8 mouse cellular contexts compared by ENCODE assay signal in genomic region chr11:72961072-72961980, GRCm38 (mm10). TPM values are rescaled to one million over a fixed set of nuclear protein-coding genes. Genes with fewer than 3 reads are reported as not detected.
A peak's percentile ranks its signal among the peaks of the same experiment; 100 is the strongest.
DNase-seq lines count a peak whose midpoint lies in the region; ATAC-seq and TF ChIP-seq lines count a peak whose summit lies in the region.

Gene Atp2a3 (plus strand): TSS chr11:72961169.

- no peak within 1 kb of the TSS for H3K27ac ChIP-seq in heart, embryonic 13.5 days (replicated peaks)
- H3K27ac ChIP-seq in midbrain, embryonic 10.5 days (replicated peaks), result no peak within 1 kb of the TSS
- peak within 1 kb of the TSS; percentile 51 for H3K27ac ChIP-seq in stomach, embryonic 15.5 days

- 4% methylated on average over 70 of the region's 70 CpGs for WGBS in heart, embryonic 13.5 days
- 2% methylated on average over 70 of the region's 70 CpGs for WGBS in large intestine, adult 2 months
- 4% methylated on average over 70 of the region's 70 CpGs for WGBS in midbrain, embryonic 10.5 days
- WGBS in stomach, embryonic 15.5 days, result 6% methylated on average over 66 of the region's 70 CpGs

- H3K4me1 ChIP-seq in G1E (ENCODE audit: insufficient read depth, low read depth, low read length), result peaks cover 63% of the 10 kb centered on the region
- peaks cover 49% of the 10 kb centered on the region for H3K4me1 ChIP-seq in heart, embryonic 13.5 days
- peaks cover 12% of the 10 kb centered on the region for H3K4me1 ChIP-seq in midbrain, embryonic 10.5 days
- peaks cover 46% of the 10 kb centered on the region for H3K4me1 ChIP-seq in stomach, embryonic 15.5 days

- peaks cover 17% of the 10 kb centered on the region for H3K36me3 ChIP-seq in G1E (replicated peaks)
- no peaks in the 10 kb centered on the region for H3K36me3 ChIP-seq in heart, embryonic 13.5 days
- no peaks in the 10 kb centered on the region for H3K36me3 ChIP-seq in midbrain, embryonic 10.5 days
- H3K36me3 ChIP-seq in stomach, embryonic 15.5 days, result no peaks in the 10 kb centered on the region

- TF ChIP-seq CTCF in G1E (IDR thresholded peaks at IDR 0.05; ENCODE audit: low read depth, low read length), result no peak

- no peaks in the 10 kb centered on the region for H3K9me3 ChIP-seq in G1E (replicated peaks)
- no peaks in the 10 kb centered on the region for H3K9me3 ChIP-seq in heart, embryonic 13.5 days
- no peaks in the 10 kb centered on the region for H3K9me3 ChIP-seq in midbrain, embryonic 10.5 days (replicated peaks)
- H3K9me3 ChIP-seq in stomach, embryonic 15.5 days, result no peaks in the 10 kb centered on the region

- peak within 1 kb of the TSS; percentile 72 for H3K4me2 ChIP-seq in heart, embryonic 13.5 days
- H3K4me2 ChIP-seq in stomach, embryonic 15.5 days, result peak within 1 kb of the TSS; percentile 81

- ATAC-seq in G1E (ENCODE audit: extremely low read depth, insufficient number of reproducible peaks, low FRiP score, poor library complexity, severe bottlenecking), result peak; percentile 46
- ATAC-seq in heart, embryonic 13.5 days (ENCODE audit: extremely low read depth, insufficient number of reproducible peaks, low FRiP score, low TSS enrichment), result peak; percentile 5; the same call in 1 of the 2 replicates
- no peak for ATAC-seq in stomach, embryonic 15.5 days (ENCODE audit: insufficient read depth, low FRiP score, low read depth)

- H3K9ac ChIP-seq in heart, embryonic 13.5 days, result peak within 1 kb of the TSS; percentile 61
- no peak within 1 kb of the TSS; the same call in 1 of the 2 replicates for H3K9ac ChIP-seq in stomach, embryonic 15.5 days

- peak within 1 kb of the TSS; percentile 73 for H3K4me3 ChIP-seq in G1E (ENCODE audit: low read depth, low read length)
- peak within 1 kb of the TSS; percentile 53 for H3K4me3 ChIP-seq in heart, embryonic 13.5 days
- peak within 1 kb of the TSS; percentile 49 for H3K4me3 ChIP-seq in midbrain, embryonic 10.5 days
- peak within 1 kb of the TSS; percentile 47 for H3K4me3 ChIP-seq in stomach, embryonic 15.5 days (replicated peaks)

- peak; percentile 77 for DNase-seq in G1E (ENCODE audit: low spot score)
- DNase-seq in c-Kit-positive CD71-positive TER-119-positive erythroid progenitor cells, embryonic 14.5 days (ENCODE audit: low spot score), result peak; percentile 24
- DNase-seq in large intestine, adult 2 months (ENCODE audit: low read depth, low spot score), result no peak
- DNase-seq in midbrain, embryonic 10.5 days (ENCODE audit: low spot score), result no peak
- DNase-seq in right cerebral cortex, adult 18-20 months, result no peak
- DNase-seq in cerebellum, postnatal 36 days, result no peak

- H3K27me3 ChIP-seq in G1E (ENCODE audit: insufficient read depth, low read length), result peaks cover 48% of the 10 kb centered on the region
- H3K27me3 ChIP-seq in heart, embryonic 13.5 days (replicated peaks), result peaks cover 51% of the 10 kb centered on the region
- H3K27me3 ChIP-seq in midbrain, embryonic 10.5 days (ENCODE audit: low read depth, poor library complexity, severe bottlenecking), result peaks cover 58% of the 10 kb centered on the region
- peaks cover 10% of the 10 kb centered on the region for H3K27me3 ChIP-seq in stomach, embryonic 15.5 days (replicated peaks)

RNA-seq across cellular contexts. Expression of gene Atp2a3, which starts in this region (rescaled TPM):
- total RNA-seq in G1E (2014; fragmentation: Nextera tagmentation) (56.9 and 63.9 TPM in 2 replicates), G1E (2017) (79.9 and 101 TPM in 2 replicates)
- polyA plus RNA-seq in G1E (2012), result 79.0 and 95.8 TPM in 2 replicates
- polyA plus RNA-seq in heart, embryonic 13.5 days (2015; fragmentation: Nextera tagmentation; extraction: Ambion mirVana), result 3.9 and 4.0 TPM in 2 replicates
- polyA plus RNA-seq in large intestine, adult 2 months (2012; rRNA removed), result 118 and 136 TPM in 2 replicates
- polyA plus RNA-seq in midbrain, embryonic 10.5 days (2016; fragmentation: Nextera tagmentation; extraction: Ambion mirVana), result 1.2 TPM in 2 replicates
- polyA plus RNA-seq in stomach, embryonic 15.5 days (2015; fragmentation: Nextera tagmentation; extraction: Ambion mirVana), result 18.9 and 20.6 TPM in 2 replicates

Comparison
In these comparisons a context has a peak if more than half of its experiments do, and no peak if none do; other contexts are left out.
1. DNase-seq: peak in G1E (single experiment) and c-Kit-positive CD71-positive TER-119-positive erythroid progenitor cells, embryonic 14.5 days (single experiment); none in large intestine, adult 2 months (single experiment), midbrain, embryonic 10.5 days (single experiment), right cerebral cortex, adult 18-20 months (single experiment) and cerebellum, postnatal 36 days (0 of 2).
2. Peak in every context shown above with its lines, with median percentiles within 50 percentile points of each other: H3K4me3 ChIP-seq.